7 mouse cellular contexts compared by ENCODE assay signal in the genomic region with DNA sequence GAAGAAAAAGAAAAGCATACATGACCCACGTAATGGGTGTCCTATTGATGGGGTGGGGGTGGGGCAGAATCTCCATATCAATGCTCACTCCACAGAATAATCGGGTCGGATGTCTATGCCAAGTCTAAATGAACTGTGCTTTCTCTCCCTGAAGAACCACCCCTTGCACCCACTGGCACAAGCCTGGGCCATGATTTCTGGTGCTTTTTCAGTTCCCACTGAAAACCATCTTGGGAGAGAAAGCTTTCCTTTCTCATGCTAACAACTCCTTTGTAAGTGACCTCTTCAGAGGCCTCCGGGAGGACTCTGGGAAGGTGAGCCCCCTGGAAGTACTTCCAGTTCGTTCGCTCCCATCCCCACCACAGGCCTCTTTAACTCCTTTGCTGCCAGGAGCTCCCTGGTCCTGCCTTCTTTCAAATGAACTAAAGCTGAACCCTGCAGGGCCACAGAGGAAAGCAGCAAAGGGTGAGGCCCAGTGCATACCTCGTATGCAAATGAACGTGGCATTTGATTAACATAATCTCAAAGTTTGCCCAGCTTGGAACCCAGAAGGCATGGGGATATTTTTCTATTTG.
DNase-seq lines count a peak whose midpoint lies in the region; ATAC-seq and TF ChIP-seq lines count a peak whose summit lies in the region.

No protein-coding gene starts in this region.

- H3K4me3 ChIP-seq in embryonic fibroblast, embryonic 13.5 days (ENCODE audit: insufficient read depth, low read length): no peak overlapping the region
- H3K4me3 ChIP-seq in limb, embryonic 12.5 days (replicated peaks): no peak overlapping the region
- H3K4me3 ChIP-seq in stomach, postnatal 0 days (ENCODE audit: low read depth, low read length): no peak overlapping the region

- no peak for TF ChIP-seq EP300 in stomach, postnatal 0 days (optimal IDR thresholded peaks at IDR 0.05)

- H3K27ac ChIP-seq in embryonic fibroblast, embryonic 13.5 days (ENCODE audit: insufficient read depth, low read length): peak overlapping the region; percentile 60
- peak overlapping the region; percentile 57 for H3K27ac ChIP-seq in limb, embryonic 12.5 days
- peak overlapping the region; percentile 76 for H3K27ac ChIP-seq in stomach, postnatal 0 days (replicated peaks)

- H3K4me2 ChIP-seq in limb, embryonic 12.5 days: peak overlapping the region; percentile 34
- no peak overlapping the region for H3K4me2 ChIP-seq in stomach, postnatal 0 days (replicated peaks; ENCODE audit: low read depth)

- 0 out of 2 replicates have a peak, but pooled peaks cover 2% of the 10 kb centered on the region for H3K36me3 ChIP-seq in limb, embryonic 12.5 days
- H3K36me3 ChIP-seq in stomach, postnatal 0 days (ENCODE audit: control insufficient read depth, insufficient read depth, low read length): no peaks in the 10 kb centered on the region

- no peak overlapping the region for H3K9ac ChIP-seq in limb, embryonic 12.5 days (replicated peaks)
- H3K9ac ChIP-seq in stomach, postnatal 0 days (ENCODE audit: low read length): no peak overlapping the region

- H3K27me3 ChIP-seq in limb, embryonic 12.5 days: no peaks in the 10 kb centered on the region
- H3K27me3 ChIP-seq in stomach, postnatal 0 days (ENCODE audit: control insufficient read depth, insufficient read depth, low read length): no peaks in the 10 kb centered on the region

- peak; percentile 39 for DNase-seq in right cerebral cortex, adult 18-20 months
- DNase-seq in right cerebral cortex, postnatal 14 days: no peak
- peak; percentile 40 for DNase-seq in stomach, postnatal 0 days (ENCODE audit: low spot score)
- no peak for DNase-seq in lung, postnatal 10 days
- no peak for DNase-seq in kidney, adult 9 months

- ATAC-seq in limb, embryonic 12.5 days (ENCODE audit: insufficient number of reproducible peaks, insufficient read depth, low FRiP score, low TSS enrichment, low read depth): no peak
- peak; percentile 58 for ATAC-seq in stomach, postnatal 0 days (ENCODE audit: low FRiP score, low TSS enrichment)

- H3K9me3 ChIP-seq in limb, embryonic 12.5 days: no peaks in the 10 kb centered on the region
- no peaks in the 10 kb centered on the region for H3K9me3 ChIP-seq in stomach, postnatal 0 days (ENCODE audit: control insufficient read depth, low read length)

- TF ChIP-seq CTCF in embryonic fibroblast, embryonic 13.5 days (IDR thresholded peaks at IDR 0.05; ENCODE audit: borderline replicate concordance, insufficient read depth, low read length): no peak
- TF ChIP-seq CTCF in stomach, postnatal 0 days (IDR thresholded peaks at IDR 0.05; ENCODE audit: low read depth): no peak

- H3K4me1 ChIP-seq in embryonic fibroblast, embryonic 13.5 days (ENCODE audit: control insufficient read depth, insufficient read depth, low read length): peaks cover 15% of the 10 kb centered on the region
- peaks cover 91% of the 10 kb centered on the region for H3K4me1 ChIP-seq in limb, embryonic 12.5 days (replicated peaks)
- peaks cover 13% of the 10 kb centered on the region for H3K4me1 ChIP-seq in stomach, postnatal 0 days (replicated peaks; ENCODE audit: control insufficient read depth, insufficient read depth)

- 4% methylated on average over 8 of the region's 8 CpGs for WGBS in limb, embryonic 12.5 days
- WGBS in stomach, postnatal 0 days: 13% methylated on average over 8 of the region's 8 CpGs

- TF ChIP-seq POLR2A in embryonic fibroblast, embryonic 13.5 days (IDR thresholded peaks at IDR 0.05; ENCODE audit: low read depth, low read length): no peak

Comparison
In these comparisons a context has a peak if more than half of its experiments do, and no peak if none do; other contexts are left out.
1. DNase-seq: peak in right cerebral cortex, adult 18-20 months (single experiment) and stomach, postnatal 0 days (single experiment); none in right cerebral cortex, postnatal 14 days (single experiment), lung, postnatal 10 days (single experiment) and kidney, adult 9 months (single experiment).
2. Peak in every context shown above with its lines, with median percentiles within 50 percentile points of each other: H3K27ac ChIP-seq.